Mouse (Mus musculus): ENCODE results near the gene Ezr.
A peak's percentile ranks its signal among the peaks of the same experiment; 100 is the strongest.

The Ezr gene

GRCm38 (mm10) chr17:6782611-6783005, at the start of gene Ezr:
TSS of gene Ezr (minus strand) at chr17:6782784.
- peak; percentile 92 for DNase-seq

GRCm38 (mm10) chr17:6830004-6830592, 47.5 kb upstream of the Ezr start:
- no peak for DNase-seq

- peak; percentile 25 for DNase-seq
These were observed 46.1 kb upstream of the Ezr start for GRCm38 (mm10) chr17:6828531-6829150.

- DNase-seq: peak; percentile 96
These were observed 45.3 kb upstream of the Ezr start for GRCm38 (mm10) chr17:6827740-6828461.

GRCm38 (mm10) chr17:6827159-6827733, 44.7 kb upstream of the Ezr start:
- DNase-seq: peak; percentile 58

GRCm38 (mm10) chr17:6816796-6817195, 34.2 kb upstream of the Ezr start:
- DNase-seq: no peak

GRCm38 (mm10) chr17:6816151-6816550, 33.6 kb upstream of the Ezr start:
- DNase-seq: no peak

- DNase-seq: peak; percentile 41
These were observed 32.1 kb upstream of the Ezr start for GRCm38 (mm10) chr17:6814656-6815055.

- DNase-seq: no peak
These were observed 30.2 kb upstream of the Ezr start for GRCm38 (mm10) chr17:6812851-6813191.

- no peak for DNase-seq
These were observed 29.6 kb upstream of the Ezr start for GRCm38 (mm10) chr17:6811931-6812850.

GRCm38 (mm10) chr17:6809331-6809730, 26.7 kb upstream of the Ezr start:
- no peak for DNase-seq

- DNase-seq: no peak
These were observed 26.1 kb upstream of the Ezr start for GRCm38 (mm10) chr17:6808521-6809165.

- DNase-seq: no peak
These were observed 25.4 kb upstream of the Ezr start for GRCm38 (mm10) chr17:6807827-6808520.

GRCm38 (mm10) chr17:6804853-6805543, 22.4 kb upstream of the Ezr start:
- DNase-seq: no peak

GRCm38 (mm10) chr17:6804111-6804510, 21.5 kb upstream of the Ezr start:
- no peak for DNase-seq

GRCm38 (mm10) chr17:6803614-6804013, 21.0 kb upstream of the Ezr start:
- DNase-seq: no peak

GRCm38 (mm10) chr17:6798392-6799061, 15.9 kb upstream of the Ezr start:
- DNase-seq: peak; percentile 54

- no peak for DNase-seq
These were observed 14.9 kb upstream of the Ezr start for GRCm38 (mm10) chr17:6797471-6797870.

GRCm38 (mm10) chr17:6794160-6794751, 11.7 kb upstream of the Ezr start:
- no peak for DNase-seq

- DNase-seq: no peak
These were observed 7.1 kb upstream of the Ezr start for GRCm38 (mm10) chr17:6789581-6790118.
